Mouse (Mus musculus) midbrain, embryonic 10.5 days (tissue): ENCODE measurements around the gene Steap1. TPM values are rescaled to one million over a fixed set of nuclear protein-coding genes. Genes with fewer than 3 reads are reported as not detected.

Experiments
- DNase-seq: peaks from one replicate; pipeline ENCODE4 v3.0.0-alpha.2; 2017; ENCODE audit warnings: low spot score
- H3K27ac ChIP-seq: fragments of 300-500 bp; sonication (generic); replicated peaks from 2 replicates; pipeline ENCODE4 v1.5.1; 2016; ENCODE audit warnings: mild to moderate bottlenecking
- H3K27me3 ChIP-seq: fragments of 300-500 bp; sonication (generic); 2 replicates; pipeline ENCODE4 v1.6.1; 2016; ENCODE audit warnings: low read depth, mild to moderate bottlenecking; ENCODE audit not compliant: poor library complexity, severe bottlenecking
- H3K36me3 ChIP-seq: fragments of 300-500 bp; sonication (generic); 2 replicates; pipeline ENCODE4 v1.6.1; 2016; ENCODE audit warnings: mild to moderate bottlenecking, moderate library complexity
- H3K4me1 ChIP-seq: fragments of 300-500 bp; sonication (generic); 2 replicates; pipeline ENCODE4 v1.6.1; 2016
- H3K4me3 ChIP-seq: fragments of 300-500 bp; sonication (generic); 2 replicates; pipeline ENCODE4 v1.5.1; 2016; ENCODE audit warnings: mild to moderate bottlenecking, moderate library complexity
- H3K9me3 ChIP-seq: fragments of 300-500 bp; sonication (generic); replicated peaks from 2 replicates; pipeline ENCODE4 v1.6.1; 2016; ENCODE audit warnings: mild to moderate bottlenecking
- WGBS: fragments of 180-500 bp; shearing (Covaris S2); methylation state at CpG from one replicate; pipeline ENCODE4 v1.1.7; 2016; 5-methylcytosine and 5-hydroxymethylcytosine counted together
- polyA plus RNA-seq: library from polyadenylated mRNA; unstranded; fragments of >200 nt; fragmentation: Nextera tagmentation; extraction: Ambion mirVana; gene quantifications from 2 replicates; pipeline ENCODE4 v1.2.1, GENCODE M21; 2016

Steap1 gene
- polyA plus RNA-seq, 1 experiment from 2014 or later = 7.8 TPM

DNA sequence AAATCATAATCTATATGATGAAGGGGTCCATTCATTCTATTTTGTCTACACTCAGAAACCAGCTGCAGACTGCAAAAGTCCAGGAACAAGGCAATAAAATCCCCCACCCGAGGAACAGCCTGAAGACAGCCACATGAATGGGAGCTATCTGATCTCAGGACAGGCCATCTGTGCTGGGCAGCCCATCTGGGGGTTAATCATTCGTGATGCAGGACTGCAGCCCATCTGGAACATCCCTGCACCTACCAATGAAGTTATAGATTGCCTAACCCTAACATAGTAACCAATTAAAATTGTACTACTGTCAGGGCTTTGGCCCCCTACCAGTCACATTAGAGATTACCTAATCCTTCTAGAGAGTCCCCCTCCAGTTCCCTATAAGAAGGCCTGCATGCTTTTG is 44.1 kb downstream of the Steap1 start:
- Histone ChIP-seq H3K27me3 (no peaks in the 10 kb centered on the region), H3K27ac (no peak overlapping the region), H3K9me3 (no peaks in the 10 kb centered on the region), H3K36me3 (no peaks in the 10 kb centered on the region), H3K4me1 (peaks cover 14% of the 10 kb centered on the region), H3K4me3 (no peak overlapping the region)
- DNase-seq = no peak
- 60% methylated on average over 2 of the region's 2 CpGs for WGBS

GRCm38 (mm10) chr5:5700386-5700785 is 48.7 kb downstream of the Steap1 start:
- 92% methylated on average over 2 of the region's 2 CpGs for WGBS
- no peaks in the 10 kb centered on the region for H3K9me3 ChIP-seq
- H3K4me1 ChIP-seq = no peaks in the 10 kb centered on the region
- no peaks in the 10 kb centered on the region for H3K36me3 ChIP-seq
- no peak overlapping the region for H3K27ac ChIP-seq
- no peak for DNase-seq
- no peaks in the 10 kb centered on the region for H3K27me3 ChIP-seq
- H3K4me3 ChIP-seq = no peak overlapping the region

DNA sequence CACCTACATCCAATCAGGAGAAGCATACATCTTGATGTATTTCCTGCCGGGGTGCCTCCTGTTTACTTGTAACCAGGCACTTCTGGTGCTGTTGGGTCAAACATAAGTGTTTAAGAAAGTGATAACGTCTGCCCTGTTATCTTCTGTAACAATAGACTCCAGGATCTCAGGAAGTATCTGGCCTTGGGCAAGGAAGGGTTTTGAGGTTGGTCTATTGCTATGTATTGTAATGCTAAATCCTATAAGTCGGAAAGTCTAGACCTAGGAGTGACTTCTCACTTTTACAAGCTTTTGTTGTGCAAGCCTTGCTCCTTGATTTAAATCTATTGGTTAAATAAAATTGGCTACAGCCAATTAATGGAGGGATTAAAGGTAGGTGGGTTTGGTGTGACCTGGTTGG is 50.3 kb downstream of the Steap1 start:
- Histone ChIP-seq H3K9me3 (no peaks in the 10 kb centered on the region), H3K27ac (no peak overlapping the region), H3K36me3 (no peaks in the 10 kb centered on the region), H3K4me1 (peaks cover 6% of the 10 kb centered on the region; the same call in 1 of the 2 replicates), H3K4me3 (no peak overlapping the region), H3K27me3 (no peaks in the 10 kb centered on the region)
- DNase-seq = no peak
- 70% methylated on average over 3 of the region's 3 CpGs for WGBS

- WGBS = 90% methylated on average over 5 of the region's 5 CpGs
- DNase-seq = no peak
- H3K4me1 ChIP-seq = peaks cover 11% of the 10 kb centered on the region
These were observed 53.7 kb downstream of the Steap1 start for GRCm38 (mm10) chr5:5695401-5695942.

DNA sequence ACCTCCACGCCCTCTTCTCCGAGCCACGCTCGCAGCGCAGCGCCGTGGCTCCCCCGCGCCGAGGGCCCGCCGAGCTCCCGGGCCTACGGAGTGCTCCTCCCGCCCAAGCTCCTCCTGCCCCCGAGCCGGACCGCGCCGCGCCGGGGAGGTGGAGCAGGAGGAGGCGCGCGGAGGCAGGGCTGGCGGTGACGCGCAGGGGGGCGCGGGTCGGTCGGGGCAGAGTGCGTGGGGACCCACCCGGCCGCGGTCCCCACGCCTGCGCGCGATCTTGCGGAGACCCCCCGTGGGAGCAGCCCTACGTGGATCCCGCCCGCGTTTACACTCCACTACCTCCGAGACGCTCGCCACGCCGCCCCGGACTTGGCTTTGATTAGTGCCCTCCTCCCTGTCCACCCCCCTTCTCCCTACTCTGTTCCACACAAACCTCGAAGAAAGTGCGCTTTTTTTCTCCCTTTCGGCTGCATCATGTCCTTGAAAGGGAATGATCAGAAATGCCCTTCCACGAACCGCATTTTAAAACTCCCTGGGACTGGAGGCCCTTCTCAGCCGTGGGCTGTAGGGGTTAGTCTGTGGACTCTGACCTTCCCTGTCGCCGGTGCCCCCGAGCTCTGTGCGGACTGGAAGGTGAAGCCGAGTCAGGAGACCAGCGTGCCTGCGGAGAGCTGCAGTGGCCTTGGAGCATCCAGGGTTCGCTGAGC is 55.0 kb downstream of the Steap1 start, which contains the start of gene Steap2:
Gene Steap2 (minus strand): TSS at position 623 of the 698 bp plus-strand sequence.
- Histone ChIP-seq H3K36me3 (no peaks in the 10 kb centered on the region), H3K4me3 (peak within 1 kb of the TSS; percentile 84), H3K4me1 (peaks cover 11% of the 10 kb centered on the region), H3K27me3 (peaks cover 19% of the 10 kb centered on the region), H3K9me3 (no peaks in the 10 kb centered on the region), H3K27ac (peak within 1 kb of the TSS; percentile 92)
- under 1% methylated on average over 66 of the region's 66 CpGs for WGBS
- peak; percentile 63 for DNase-seq

More at GRCm38 (mm10) chr5:5695401-5695942, 53.7 kb downstream of the Steap1 start:
- no peak overlapping the region for H3K4me3 ChIP-seq
- H3K36me3 ChIP-seq = no peaks in the 10 kb centered on the region
- H3K27me3 ChIP-seq = peaks cover 19% of the 10 kb centered on the region
- no peaks in the 10 kb centered on the region for H3K9me3 ChIP-seq
- H3K27ac ChIP-seq = no peak overlapping the region

DNA sequence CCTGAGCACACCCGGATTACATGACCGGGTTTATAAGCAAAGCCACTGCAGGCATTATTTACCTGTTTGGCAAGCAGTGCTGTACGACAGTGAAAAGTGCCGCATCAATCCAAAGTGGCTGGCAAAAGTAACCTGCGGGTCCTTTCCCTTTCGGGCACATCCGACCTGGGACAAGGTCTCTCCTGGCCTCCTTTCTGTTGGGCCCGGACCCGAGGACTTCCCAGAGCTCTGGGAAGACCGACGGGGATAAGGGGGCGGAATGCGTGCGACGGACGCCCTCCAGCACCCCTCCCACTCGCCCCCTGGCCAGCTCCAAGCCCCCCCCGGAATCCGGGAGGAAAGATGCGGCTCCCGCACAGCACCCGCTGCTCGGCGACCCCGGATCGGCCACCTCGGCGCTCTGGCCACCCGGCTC is 55.6 kb downstream of the Steap1 start:
- Histone ChIP-seq H3K4me3 (peak overlapping the region; percentile 84), H3K27ac (peak overlapping the region; percentile 92)
- peak; percentile 66 for DNase-seq

DNA sequence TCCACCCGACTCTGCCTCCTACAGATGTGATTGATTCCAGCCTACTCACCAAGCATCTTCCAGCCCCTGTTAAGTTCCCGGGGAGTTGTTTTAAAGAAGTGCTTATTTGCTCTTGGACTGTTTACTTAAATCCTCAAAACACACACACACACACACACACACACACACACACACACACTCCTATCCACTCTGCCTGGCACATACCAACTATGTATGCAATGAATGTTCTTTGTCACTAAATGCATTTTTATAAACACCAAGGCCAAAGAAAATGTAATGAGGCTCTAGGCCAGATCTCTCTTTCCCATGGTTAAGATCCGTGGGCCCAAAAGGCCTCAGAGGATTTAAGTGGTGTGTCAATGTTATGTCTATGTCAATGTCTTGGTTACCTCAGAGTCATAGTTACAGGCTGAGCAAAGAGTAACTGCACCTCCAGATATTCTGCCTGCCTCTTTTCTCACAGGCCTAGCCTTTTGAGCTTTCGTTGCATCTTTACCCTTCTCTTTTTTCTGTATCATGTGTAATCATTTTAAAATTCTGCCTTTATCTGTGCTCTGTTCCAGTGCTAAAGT is 56.9 kb downstream of the Steap1 start:
- no peak overlapping the region for H3K4me3 ChIP-seq
- peaks cover 19% of the 10 kb centered on the region for H3K27me3 ChIP-seq
- no peak for DNase-seq
- H3K4me1 ChIP-seq = peaks cover 11% of the 10 kb centered on the region
- H3K27ac ChIP-seq = no peak overlapping the region
- H3K9me3 ChIP-seq = no peaks in the 10 kb centered on the region
- WGBS = 64% methylated on average over 4 of the region's 4 CpGs
- no peaks in the 10 kb centered on the region for H3K36me3 ChIP-seq

More for the DNA sequence above, 55.6 kb downstream of the Steap1 start:
- under 1% methylated on average over 26 of the region's 29 CpGs for WGBS
- peaks cover 11% of the 10 kb centered on the region for H3K4me1 ChIP-seq
- no peaks in the 10 kb centered on the region for H3K36me3 ChIP-seq
- peaks cover 19% of the 10 kb centered on the region for H3K27me3 ChIP-seq
- no peaks in the 10 kb centered on the region for H3K9me3 ChIP-seq

DNA sequence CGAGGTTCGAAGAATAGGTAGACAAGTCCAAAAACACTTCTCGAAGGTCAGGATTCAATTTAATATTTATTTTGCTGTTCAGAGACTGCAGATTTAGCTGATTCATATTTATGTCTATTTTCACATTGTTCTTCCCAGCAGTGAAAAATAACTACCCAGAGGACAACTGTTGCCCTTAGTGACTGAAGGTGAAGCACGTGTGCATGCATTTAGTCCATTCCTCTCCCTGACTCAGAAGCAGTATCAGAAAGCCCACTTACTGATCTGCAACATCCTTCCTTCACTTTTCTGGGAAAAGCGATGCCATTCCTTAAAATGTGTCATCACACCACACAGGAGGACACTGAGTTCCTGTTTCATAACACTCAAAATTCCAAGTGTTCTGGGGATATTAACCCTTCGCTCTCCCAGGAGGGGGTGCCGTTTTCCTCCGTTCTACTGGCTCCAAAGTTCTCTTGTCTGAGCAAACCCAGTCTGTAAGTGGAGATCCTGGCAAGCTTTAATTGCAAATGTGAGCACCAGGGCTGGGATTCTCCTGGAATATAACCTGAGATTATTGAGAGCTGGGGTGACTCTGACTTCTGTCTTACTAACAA is 60.1 kb downstream of the Steap1 start:
- Histone ChIP-seq H3K27ac (no peak overlapping the region), H3K27me3 (peaks cover 19% of the 10 kb centered on the region), H3K9me3 (no peaks in the 10 kb centered on the region), H3K4me3 (no peak overlapping the region), H3K4me1 (peaks cover 7% of the 10 kb centered on the region), H3K36me3 (no peaks in the 10 kb centered on the region)
- DNase-seq = no peak
- 82% methylated on average over 8 of the region's 8 CpGs for WGBS

- Histone ChIP-seq H3K27ac (no peak overlapping the region), H3K36me3 (no peaks in the 10 kb centered on the region), H3K4me1 (peaks cover 7% of the 10 kb centered on the region), H3K9me3 (no peaks in the 10 kb centered on the region), H3K27me3 (peaks cover 19% of the 10 kb centered on the region), H3K4me3 (no peak overlapping the region)
- no peak for DNase-seq
- 91% methylated on average over 6 of the region's 6 CpGs for WGBS
These were observed 60.9 kb downstream of the Steap1 start for GRCm38 (mm10) chr5:5688228-5688627.

DNA sequence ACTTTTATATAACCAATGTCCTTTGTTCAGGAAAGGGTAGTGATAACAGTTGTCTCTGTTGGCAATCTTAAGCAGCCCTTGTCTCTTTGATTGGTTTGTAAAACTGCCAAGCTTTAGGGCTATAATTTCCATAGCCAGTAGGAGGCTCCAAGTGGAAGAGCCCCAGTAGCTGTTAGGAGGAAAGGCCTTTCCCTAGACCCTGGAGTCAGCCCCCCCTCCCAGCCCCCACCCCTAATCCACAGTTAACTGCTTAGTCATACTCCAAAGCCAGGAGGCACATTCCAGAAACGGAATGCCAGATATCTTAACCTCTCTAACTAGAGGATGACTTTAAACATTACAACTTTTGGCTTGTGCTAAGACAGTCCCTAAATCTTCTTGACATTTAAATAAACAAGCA is 62.2 kb downstream of the Steap1 start:
- 19% methylated on average over 1 of the region's 1 CpGs for WGBS
- Histone ChIP-seq H3K36me3 (no peaks in the 10 kb centered on the region), H3K4me1 (0 out of 2 replicates have a peak, but pooled peaks cover 2% of the 10 kb centered on the region), H3K27ac (no peak overlapping the region), H3K27me3 (peaks cover 7% of the 10 kb centered on the region; the same call in 1 of the 2 replicates), H3K9me3 (no peaks in the 10 kb centered on the region), H3K4me3 (no peak overlapping the region)
- DNase-seq = no peak
